Mouse (Mus musculus): Measurements from ENCODE around the gene Setd1a. TPM values are rescaled to one million over a fixed set of nuclear protein-coding genes. Genes with fewer than 3 reads are reported as not detected.
A peak's percentile ranks its signal among the peaks of the same experiment; 100 is the strongest.

Gene Setd1a
- polyA plus RNA-seq, 1 experiment from 2014 or later = 26.0 TPM

DNA sequence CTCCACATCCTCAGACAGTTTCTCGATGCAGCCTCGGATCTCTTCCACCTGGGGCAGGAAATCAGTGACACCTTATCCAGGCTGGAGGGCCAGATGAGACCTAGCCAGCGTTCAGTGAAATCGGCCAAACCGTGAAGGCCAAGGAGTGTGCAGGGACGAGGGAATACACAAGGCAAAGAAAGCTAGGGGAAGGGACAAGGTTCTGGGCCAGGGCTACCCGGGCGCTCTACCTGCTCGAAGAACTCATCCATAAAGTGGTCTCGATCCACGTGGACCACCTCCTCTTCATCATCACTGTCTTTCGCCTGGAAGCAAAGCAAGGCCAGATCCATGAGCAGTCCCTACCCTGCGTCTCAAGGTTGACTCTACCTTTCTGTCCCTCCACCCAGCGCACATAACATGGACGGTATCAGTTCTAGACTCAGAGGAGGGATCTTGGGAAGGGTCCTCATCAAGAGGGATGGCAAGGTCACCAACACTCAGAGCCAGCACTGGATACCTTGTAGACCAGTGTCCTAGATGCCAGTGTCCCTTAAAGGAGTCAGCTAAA is 38.7 kb downstream of the Setd1a start:
- WGBS = 82% methylated on average over 15 of the region's 15 CpGs
- no peaks in the 10 kb centered on the region for H3K36me3 ChIP-seq (ENCODE audit: control insufficient read depth, insufficient read depth, low read length)
- no peak overlapping the region for H3K9ac ChIP-seq (ENCODE audit: low read depth, low read length)
- no peak overlapping the region for H3K4me2 ChIP-seq
- H3K4me3 ChIP-seq (ENCODE audit: low read depth, low read length) = no peak overlapping the region
- no peaks in the 10 kb centered on the region for H3K27me3 ChIP-seq (replicated peaks; ENCODE audit: control insufficient read depth, insufficient read depth, low read length)
- no peaks in the 10 kb centered on the region for H3K9me3 ChIP-seq (ENCODE audit: control insufficient read depth, low read length)
- no peak for ATAC-seq (replicated peaks; ENCODE audit: low FRiP score)
- peaks cover 26% of the 10 kb centered on the region for H3K4me1 ChIP-seq (replicated peaks; ENCODE audit: control insufficient read depth, insufficient read depth, low read length)
- peak overlapping the region; percentile 68 for H3K27ac ChIP-seq (ENCODE audit: low read depth, low read length)
- DNase-seq (ENCODE audit: low spot score) = no peak

DNA sequence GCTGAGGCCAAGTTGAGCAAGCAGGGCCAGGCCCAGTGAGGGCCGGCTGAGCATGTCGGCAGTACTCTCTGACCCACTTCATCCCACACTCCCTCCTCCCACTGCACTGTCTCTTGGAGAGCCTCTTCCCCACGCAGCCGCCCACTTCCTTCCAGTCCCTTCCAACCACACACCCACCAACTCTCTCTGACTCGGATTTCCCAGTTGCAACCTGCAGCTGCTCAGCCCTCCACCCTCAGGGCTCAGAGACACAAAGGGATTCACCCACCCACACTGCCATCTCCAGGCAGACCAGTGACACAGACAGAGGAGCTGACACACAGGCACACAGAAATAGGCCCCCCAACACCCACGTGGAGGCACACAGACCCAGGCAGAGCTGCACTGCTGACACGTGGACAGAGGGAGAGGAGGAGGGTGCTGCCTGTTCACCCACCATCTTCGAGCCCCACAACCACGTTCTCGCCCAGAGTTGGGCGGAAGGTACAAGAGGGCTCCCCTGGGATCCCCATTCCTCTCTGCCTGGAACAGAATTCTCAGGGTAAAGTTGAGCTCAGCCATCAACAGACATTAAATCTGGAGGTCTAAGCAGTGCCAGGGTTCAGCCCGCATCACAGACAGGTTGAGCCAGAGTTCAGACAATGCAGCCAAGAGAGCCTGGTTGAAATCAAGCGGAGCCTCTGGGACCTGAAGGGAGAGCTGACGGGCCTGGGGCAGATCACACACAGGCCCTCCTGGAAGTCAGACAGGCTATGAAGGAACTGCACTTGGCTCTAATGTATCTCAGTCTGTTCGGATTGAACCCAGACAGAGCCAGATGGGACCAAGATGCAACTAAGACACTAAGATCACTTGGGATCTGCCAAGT is 39.7 kb downstream of the Setd1a start:
- H3K27ac ChIP-seq (ENCODE audit: low read depth, low read length) = no peak overlapping the region
- 60% methylated on average over 15 of the region's 15 CpGs for WGBS
- peaks cover 27% of the 10 kb centered on the region for H3K4me1 ChIP-seq (replicated peaks; ENCODE audit: control insufficient read depth, insufficient read depth, low read length)
- H3K36me3 ChIP-seq (ENCODE audit: control insufficient read depth, insufficient read depth, low read length) = no peaks in the 10 kb centered on the region
- no peaks in the 10 kb centered on the region for H3K9me3 ChIP-seq (ENCODE audit: control insufficient read depth, low read length)
- no peak overlapping the region for H3K4me3 ChIP-seq (ENCODE audit: low read depth, low read length)
- ATAC-seq (replicated peaks; ENCODE audit: low FRiP score) (peak; percentile 58), DNase-seq (ENCODE audit: low spot score) (no peak)
- H3K9ac ChIP-seq (ENCODE audit: low read depth, low read length) = peak overlapping the region; percentile 17
- no peak overlapping the region for H3K4me2 ChIP-seq
- H3K27me3 ChIP-seq (replicated peaks; ENCODE audit: control insufficient read depth, insufficient read depth, low read length) = no peaks in the 10 kb centered on the region

DNA sequence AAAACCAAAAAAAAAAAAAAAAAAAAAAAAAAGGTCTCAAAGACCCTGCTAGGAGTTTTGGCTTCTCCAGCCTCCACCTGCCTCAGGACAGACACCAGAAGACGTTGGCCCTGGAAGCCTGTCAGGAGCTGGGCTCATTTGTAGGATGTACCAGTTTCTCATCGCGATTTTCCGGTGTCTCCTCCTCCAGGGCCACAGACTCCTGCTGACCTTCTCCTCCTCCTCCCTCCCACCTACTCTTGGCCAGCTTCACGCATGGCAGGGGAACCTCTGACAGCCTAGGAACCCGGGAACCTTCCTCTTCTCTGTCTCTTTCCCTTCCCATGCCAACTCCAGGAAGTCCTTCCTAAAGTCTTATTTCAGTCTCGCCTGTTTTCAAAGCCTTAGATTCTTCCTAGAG is 40.6 kb downstream of the Setd1a start:
- ATAC-seq (replicated peaks; ENCODE audit: low FRiP score) (no peak), DNase-seq (ENCODE audit: low spot score) (no peak)
- 73% methylated on average over 7 of the region's 7 CpGs for WGBS
- Histone ChIP-seq H3K9me3 (ENCODE audit: control insufficient read depth, low read length) (no peaks in the 10 kb centered on the region), H3K36me3 (ENCODE audit: control insufficient read depth, insufficient read depth, low read length) (no peaks in the 10 kb centered on the region), H3K4me2 (no peak overlapping the region), H3K4me3 (ENCODE audit: low read depth, low read length) (no peak overlapping the region), H3K27me3 (replicated peaks; ENCODE audit: control insufficient read depth, insufficient read depth, low read length) (no peaks in the 10 kb centered on the region), H3K4me1 (replicated peaks; ENCODE audit: control insufficient read depth, insufficient read depth, low read length) (peaks cover 29% of the 10 kb centered on the region), H3K27ac (ENCODE audit: low read depth, low read length) (no peak overlapping the region), H3K9ac (ENCODE audit: low read depth, low read length) (no peak overlapping the region)

DNA sequence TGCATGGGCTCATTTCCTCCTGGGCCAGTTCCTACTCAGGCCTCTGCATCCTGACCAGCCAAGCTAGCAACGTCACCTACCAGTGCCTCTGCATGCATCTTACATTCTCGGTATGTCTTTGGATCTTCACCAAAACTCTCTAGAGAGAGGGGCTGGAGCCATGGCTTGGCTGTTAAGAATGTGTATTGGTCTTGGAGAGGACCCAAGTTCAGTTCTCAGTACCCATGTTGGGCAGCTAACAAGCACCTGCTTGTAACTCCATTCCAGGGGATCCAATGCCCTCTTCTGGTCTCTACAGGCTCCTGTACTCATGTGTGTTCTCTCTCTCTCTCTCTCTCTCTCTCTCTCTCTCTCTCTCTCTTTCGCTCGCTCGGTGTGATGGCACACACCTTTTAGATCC is 41.3 kb downstream of the Setd1a start:
- no peaks in the 10 kb centered on the region for H3K9me3 ChIP-seq (ENCODE audit: control insufficient read depth, low read length)
- H3K9ac ChIP-seq (ENCODE audit: low read depth, low read length) = no peak overlapping the region
- WGBS = 86% methylated on average over 5 of the region's 5 CpGs
- H3K27me3 ChIP-seq (replicated peaks; ENCODE audit: control insufficient read depth, insufficient read depth, low read length) = no peaks in the 10 kb centered on the region
- no peak overlapping the region for H3K4me3 ChIP-seq (ENCODE audit: low read depth, low read length)
- no peak overlapping the region for H3K4me2 ChIP-seq
- no peak for DNase-seq (ENCODE audit: low spot score)
- ATAC-seq (replicated peaks; ENCODE audit: low FRiP score) = no peak
- peaks cover 29% of the 10 kb centered on the region for H3K4me1 ChIP-seq (replicated peaks; ENCODE audit: control insufficient read depth, insufficient read depth, low read length)
- no peaks in the 10 kb centered on the region for H3K36me3 ChIP-seq (ENCODE audit: control insufficient read depth, insufficient read depth, low read length)
- H3K27ac ChIP-seq (ENCODE audit: low read depth, low read length) = no peak overlapping the region

DNA sequence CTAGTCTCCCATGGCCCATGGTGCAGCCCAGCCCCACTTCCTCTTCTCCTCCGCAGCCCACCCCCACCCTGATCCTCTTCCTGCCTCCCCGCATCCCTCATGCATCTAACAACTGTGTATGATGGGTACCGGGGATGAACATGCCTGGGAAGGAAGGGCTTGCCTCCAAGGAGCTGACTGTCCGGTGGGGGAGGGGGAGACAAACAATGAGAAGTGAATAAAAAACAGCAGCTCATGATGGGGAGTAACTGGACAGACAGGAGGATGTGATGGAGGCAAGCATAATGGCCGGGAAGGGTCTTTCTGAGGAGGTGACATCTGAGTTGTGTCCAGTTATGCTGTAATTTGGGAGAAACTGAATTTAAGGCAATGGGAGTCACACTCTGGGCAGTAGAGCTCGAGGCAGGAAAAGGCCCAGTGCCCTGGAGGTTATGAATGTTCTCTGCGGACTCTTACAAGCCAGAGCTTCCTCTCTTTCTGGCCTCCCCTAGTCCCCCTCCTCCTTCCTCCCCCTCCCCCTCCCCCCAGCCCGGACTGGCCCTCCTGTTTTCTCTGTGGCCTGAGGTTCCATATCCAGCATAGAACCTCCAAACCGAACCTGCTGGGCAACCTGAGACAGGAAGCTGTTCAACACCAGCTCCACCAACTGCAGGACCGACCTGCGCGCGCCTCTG is 44.5 kb downstream of the Setd1a start:
- H3K27ac ChIP-seq (ENCODE audit: low read depth, low read length) = peak overlapping the region; percentile 45; the same call in 1 of the 2 replicates
- H3K4me3 ChIP-seq (ENCODE audit: low read depth, low read length) = no peak overlapping the region
- no peaks in the 10 kb centered on the region for H3K36me3 ChIP-seq (ENCODE audit: control insufficient read depth, insufficient read depth, low read length)
- H3K4me2 ChIP-seq = no peak overlapping the region
- no peak overlapping the region for H3K9ac ChIP-seq (ENCODE audit: low read depth, low read length)
- ATAC-seq (replicated peaks; ENCODE audit: low FRiP score) = no peak
- no peaks in the 10 kb centered on the region for H3K9me3 ChIP-seq (ENCODE audit: control insufficient read depth, low read length)
- 53% methylated on average over 13 of the region's 13 CpGs for WGBS
- H3K27me3 ChIP-seq (replicated peaks; ENCODE audit: control insufficient read depth, insufficient read depth, low read length) = no peaks in the 10 kb centered on the region
- peaks cover 11% of the 10 kb centered on the region for H3K4me1 ChIP-seq (replicated peaks; ENCODE audit: control insufficient read depth, insufficient read depth, low read length)
- no peak for DNase-seq (ENCODE audit: low spot score)

DNA sequence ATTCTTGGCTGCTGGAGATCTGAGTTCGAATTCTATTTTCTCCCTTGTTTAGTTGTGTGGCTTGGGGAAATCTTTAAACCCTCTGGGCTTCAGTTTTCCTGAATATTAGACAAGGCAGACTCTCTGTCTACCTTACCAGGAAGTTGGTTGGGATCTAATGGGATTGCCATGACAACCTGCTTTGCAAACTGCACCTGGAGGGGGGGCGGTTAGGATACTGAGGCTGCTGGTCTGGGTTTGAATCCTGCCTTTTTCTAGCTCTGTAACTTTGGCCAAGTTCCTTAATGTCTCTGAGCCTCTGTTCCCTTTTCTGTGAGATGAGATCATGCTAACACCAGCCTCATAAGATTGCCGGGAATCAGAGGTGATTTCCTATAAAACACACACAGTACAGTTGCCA is 46.0 kb downstream of the Setd1a start:
- Histone ChIP-seq H3K4me3 (ENCODE audit: low read depth, low read length) (no peak overlapping the region), H3K9me3 (ENCODE audit: control insufficient read depth, low read length) (no peaks in the 10 kb centered on the region), H3K4me2 (no peak overlapping the region), H3K9ac (ENCODE audit: low read depth, low read length) (no peak overlapping the region), H3K27ac (ENCODE audit: low read depth, low read length) (no peak overlapping the region), H3K4me1 (replicated peaks; ENCODE audit: control insufficient read depth, insufficient read depth, low read length) (0 out of 2 replicates have a peak, but pooled peaks cover 6% of the 10 kb centered on the region), H3K27me3 (replicated peaks; ENCODE audit: control insufficient read depth, insufficient read depth, low read length) (no peaks in the 10 kb centered on the region), H3K36me3 (ENCODE audit: control insufficient read depth, insufficient read depth, low read length) (no peaks in the 10 kb centered on the region)
- 80% methylated on average over 3 of the region's 3 CpGs for WGBS
- DNase-seq (ENCODE audit: low spot score) (no peak), ATAC-seq (replicated peaks; ENCODE audit: low FRiP score) (no peak)

DNA sequence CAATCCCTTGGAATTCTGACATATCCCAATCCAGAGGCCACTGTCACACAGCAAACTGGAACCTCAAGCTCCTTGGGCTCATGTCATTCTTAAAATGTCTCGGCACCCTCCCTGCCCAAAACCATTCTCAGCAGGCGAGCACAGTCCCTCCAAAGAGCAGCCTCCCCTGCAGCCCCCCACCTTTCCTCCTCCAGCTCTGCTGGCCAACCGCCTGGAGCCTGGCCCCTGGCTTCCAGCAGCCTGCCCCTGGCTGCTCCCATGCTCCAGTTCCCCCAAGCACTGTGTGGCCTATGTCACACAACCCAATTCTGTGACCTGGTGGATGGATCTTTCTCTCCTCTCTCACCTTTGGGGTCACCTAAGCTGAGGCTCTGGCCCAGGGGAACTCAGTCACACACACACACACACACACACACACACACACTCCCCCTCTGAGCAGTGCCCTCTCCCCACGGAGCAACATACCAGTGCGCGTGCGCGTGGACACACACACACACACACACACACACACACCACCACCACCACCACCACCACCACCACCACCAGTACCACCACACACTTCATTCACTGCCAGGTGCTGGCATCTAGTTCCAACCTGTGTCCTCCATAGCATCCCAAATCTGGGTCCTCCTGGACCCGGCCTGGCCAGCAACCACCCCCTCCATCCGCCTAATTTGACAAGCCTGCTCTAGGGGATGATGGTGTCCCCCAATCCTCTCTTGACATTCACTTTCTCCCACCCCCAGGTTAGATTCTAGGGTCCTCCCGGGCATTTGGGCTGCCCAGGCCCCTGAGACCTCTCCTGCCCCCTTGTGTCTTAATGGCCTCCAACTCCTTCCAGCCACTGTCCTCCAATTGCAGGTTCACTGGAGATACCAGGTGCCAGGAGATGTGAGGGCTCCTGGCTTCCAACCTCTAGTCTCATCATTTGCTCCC is 47.0 kb downstream of the Setd1a start:
- DNase-seq (ENCODE audit: low spot score) (no peak), ATAC-seq (replicated peaks; ENCODE audit: low FRiP score) (0 out of 2 replicates have a peak, but pooled peaks have one; percentile 18)
- H3K9ac ChIP-seq (ENCODE audit: low read depth, low read length) = peak overlapping the region; percentile 53
- WGBS = 80% methylated on average over 11 of the region's 11 CpGs
- H3K9me3 ChIP-seq (ENCODE audit: control insufficient read depth, low read length) = no peaks in the 10 kb centered on the region
- no peak overlapping the region for H3K27ac ChIP-seq (ENCODE audit: low read depth, low read length)
- H3K4me2 ChIP-seq = peak overlapping the region; percentile 67
- H3K4me3 ChIP-seq (ENCODE audit: low read depth, low read length) = peak overlapping the region; percentile 55
- H3K27me3 ChIP-seq (replicated peaks; ENCODE audit: control insufficient read depth, insufficient read depth, low read length) = no peaks in the 10 kb centered on the region
- H3K4me1 ChIP-seq (replicated peaks; ENCODE audit: control insufficient read depth, insufficient read depth, low read length) = 0 out of 2 replicates have a peak, but pooled peaks cover 6% of the 10 kb centered on the region
- no peaks in the 10 kb centered on the region for H3K36me3 ChIP-seq (ENCODE audit: control insufficient read depth, insufficient read depth, low read length)

All from liver, embryonic 11.5 days (tissue).